Mouse (Mus musculus): ENCODE measurements at regions not wholly inside any gene's neighbourhood (a gene's known extent, or its start where the extent isn't known, plus 50 kb on each side); places are given as distances from the start of the nearest gene placed in this dataset.

GRCm38 (mm10) chr10:29794663-29795062, 259.0 kb upstream of the Rspo3 start:
- ATAC-seq (ENCODE audit: low FRiP score, low TSS enrichment), result peak; percentile 89
- Histone ChIP-seq H3K27me3 (ENCODE audit: insufficient read depth, low read length) (no peaks in the 10 kb centered on the region), H3K9me3 (ENCODE audit: low read length) (no peaks in the 10 kb centered on the region), H3K9ac (replicated peaks; ENCODE audit: low read length) (no peak overlapping the region), H3K36me3 (ENCODE audit: insufficient read depth, low read length) (no peaks in the 10 kb centered on the region), H3K4me2 (replicated peaks; ENCODE audit: low read depth, low read length) (no peak overlapping the region), H3K4me1 (ENCODE audit: insufficient read depth, low read length) (no peaks in the 10 kb centered on the region), H3K27ac (ENCODE audit: low read length) (no peak overlapping the region), H3K4me3 (ENCODE audit: low read length) (no peak overlapping the region)
- WGBS, result 45% methylated on average over 1 of the region's 1 CpGs

GRCm38 (mm10) chr10:29786220-29786810, 250.6 kb upstream of the Rspo3 start:
- no peaks in the 10 kb centered on the region for H3K9me3 ChIP-seq (ENCODE audit: low read length)
- ATAC-seq (ENCODE audit: low FRiP score, low TSS enrichment), result no peak
- no peak overlapping the region for H3K27ac ChIP-seq (ENCODE audit: low read length)
- H3K36me3 ChIP-seq (ENCODE audit: insufficient read depth, low read length), result no peaks in the 10 kb centered on the region
- WGBS, result 73% methylated on average over 2 of the region's 2 CpGs
- H3K4me1 ChIP-seq (ENCODE audit: insufficient read depth, low read length), result no peaks in the 10 kb centered on the region
- no peak overlapping the region for H3K4me3 ChIP-seq (ENCODE audit: low read length)
- no peak overlapping the region for H3K4me2 ChIP-seq (replicated peaks; ENCODE audit: low read depth, low read length)
- no peak overlapping the region for H3K9ac ChIP-seq (replicated peaks; ENCODE audit: low read length)
- no peaks in the 10 kb centered on the region for H3K27me3 ChIP-seq (ENCODE audit: insufficient read depth, low read length)

GRCm38 (mm10) chr10:29736677-29737076, 201.0 kb upstream of the Rspo3 start:
- 79% methylated on average over 3 of the region's 3 CpGs for WGBS
- no peak overlapping the region for H3K27ac ChIP-seq (ENCODE audit: low read length)
- ATAC-seq (ENCODE audit: low FRiP score, low TSS enrichment), result no peak

GRCm38 (mm10) chr10:29725319-29725718, 189.7 kb upstream of the Rspo3 start:
- Histone ChIP-seq H3K27me3 (ENCODE audit: insufficient read depth, low read length) (no peaks in the 10 kb centered on the region), H3K36me3 (ENCODE audit: insufficient read depth, low read length) (no peaks in the 10 kb centered on the region), H3K4me3 (ENCODE audit: low read length) (no peak overlapping the region), H3K4me1 (ENCODE audit: insufficient read depth, low read length) (no peaks in the 10 kb centered on the region), H3K27ac (ENCODE audit: low read length) (no peak overlapping the region), H3K4me2 (replicated peaks; ENCODE audit: low read depth, low read length) (no peak overlapping the region), H3K9ac (replicated peaks; ENCODE audit: low read length) (no peak overlapping the region), H3K9me3 (ENCODE audit: low read length) (no peaks in the 10 kb centered on the region)
- 97% methylated on average over 3 of the region's 3 CpGs for WGBS
- no peak for ATAC-seq (ENCODE audit: low FRiP score, low TSS enrichment)

More at GRCm38 (mm10) chr10:29736677-29737076, 201.0 kb upstream of the Rspo3 start:
- no peaks in the 10 kb centered on the region for H3K36me3 ChIP-seq (ENCODE audit: insufficient read depth, low read length)
- H3K4me2 ChIP-seq (replicated peaks; ENCODE audit: low read depth, low read length), result no peak overlapping the region
- no peaks in the 10 kb centered on the region for H3K9me3 ChIP-seq (ENCODE audit: low read length)
- no peak overlapping the region for H3K4me3 ChIP-seq (ENCODE audit: low read length)
- H3K9ac ChIP-seq (replicated peaks; ENCODE audit: low read length), result no peak overlapping the region
- no peaks in the 10 kb centered on the region for H3K4me1 ChIP-seq (ENCODE audit: insufficient read depth, low read length)
- H3K27me3 ChIP-seq (ENCODE audit: insufficient read depth, low read length), result no peaks in the 10 kb centered on the region

GRCm38 (mm10) chr10:29710967-29711366, 175.3 kb upstream of the Rspo3 start:
- Histone ChIP-seq H3K27me3 (ENCODE audit: insufficient read depth, low read length) (no peaks in the 10 kb centered on the region), H3K9ac (replicated peaks; ENCODE audit: low read length) (no peak overlapping the region), H3K4me1 (ENCODE audit: insufficient read depth, low read length) (0 out of 2 replicates have a peak, but pooled peaks cover 3% of the 10 kb centered on the region), H3K9me3 (ENCODE audit: low read length) (no peaks in the 10 kb centered on the region), H3K4me2 (replicated peaks; ENCODE audit: low read depth, low read length) (no peak overlapping the region), H3K4me3 (ENCODE audit: low read length) (no peak overlapping the region), H3K27ac (ENCODE audit: low read length) (no peak overlapping the region), H3K36me3 (ENCODE audit: insufficient read depth, low read length) (no peaks in the 10 kb centered on the region)
- ATAC-seq (ENCODE audit: low FRiP score, low TSS enrichment), result no peak
- 13% methylated on average over 1 of the region's 1 CpGs for WGBS

GRCm38 (mm10) chr10:29708653-29709052, 173.0 kb upstream of the Rspo3 start:
- no peak for ATAC-seq (ENCODE audit: low FRiP score, low TSS enrichment)
- Histone ChIP-seq H3K9ac (replicated peaks; ENCODE audit: low read length) (no peak overlapping the region), H3K4me1 (ENCODE audit: insufficient read depth, low read length) (0 out of 2 replicates have a peak, but pooled peaks cover 3% of the 10 kb centered on the region), H3K27ac (ENCODE audit: low read length) (no peak overlapping the region), H3K9me3 (ENCODE audit: low read length) (no peaks in the 10 kb centered on the region), H3K4me3 (ENCODE audit: low read length) (no peak overlapping the region), H3K4me2 (replicated peaks; ENCODE audit: low read depth, low read length) (no peak overlapping the region), H3K27me3 (ENCODE audit: insufficient read depth, low read length) (no peaks in the 10 kb centered on the region), H3K36me3 (ENCODE audit: insufficient read depth, low read length) (no peaks in the 10 kb centered on the region)
- WGBS, result 47% methylated on average over 2 of the region's 2 CpGs

GRCm38 (mm10) chr10:29693009-29693935, 157.6 kb upstream of the Rspo3 start:
- no peak overlapping the region for H3K4me3 ChIP-seq (ENCODE audit: low read length)
- H3K9ac ChIP-seq (replicated peaks; ENCODE audit: low read length), result no peak overlapping the region
- H3K27me3 ChIP-seq (ENCODE audit: insufficient read depth, low read length), result no peaks in the 10 kb centered on the region
- H3K27ac ChIP-seq (ENCODE audit: low read length), result no peak overlapping the region
- H3K4me2 ChIP-seq (replicated peaks; ENCODE audit: low read depth, low read length), result no peak overlapping the region
- H3K9me3 ChIP-seq (ENCODE audit: low read length), result no peaks in the 10 kb centered on the region
- H3K4me1 ChIP-seq (ENCODE audit: insufficient read depth, low read length), result no peaks in the 10 kb centered on the region
- H3K36me3 ChIP-seq (ENCODE audit: insufficient read depth, low read length), result no peaks in the 10 kb centered on the region
- no peak for ATAC-seq (ENCODE audit: low FRiP score, low TSS enrichment)
- WGBS, result 71% methylated on average over 15 of the region's 15 CpGs

GRCm38 (mm10) chr10:29689529-29689928, 153.9 kb upstream of the Rspo3 start:
- WGBS, result 66% methylated on average over 3 of the region's 3 CpGs

GRCm38 (mm10) chr10:29686982-29687381, 151.3 kb upstream of the Rspo3 start:
- Histone ChIP-seq H3K9ac (replicated peaks; ENCODE audit: low read length) (no peak overlapping the region), H3K27ac (ENCODE audit: low read length) (no peak overlapping the region), H3K4me1 (ENCODE audit: insufficient read depth, low read length) (no peaks in the 10 kb centered on the region), H3K27me3 (ENCODE audit: insufficient read depth, low read length) (no peaks in the 10 kb centered on the region), H3K4me3 (ENCODE audit: low read length) (no peak overlapping the region), H3K9me3 (ENCODE audit: low read length) (no peaks in the 10 kb centered on the region), H3K36me3 (ENCODE audit: insufficient read depth, low read length) (no peaks in the 10 kb centered on the region), H3K4me2 (replicated peaks; ENCODE audit: low read depth, low read length) (no peak overlapping the region)
- no peak for ATAC-seq (ENCODE audit: low FRiP score, low TSS enrichment)
- WGBS, result 43% methylated on average over 5 of the region's 5 CpGs

More at GRCm38 (mm10) chr10:29689529-29689928, 153.9 kb upstream of the Rspo3 start:
- H3K4me3 ChIP-seq (ENCODE audit: low read length), result no peak overlapping the region
- H3K4me2 ChIP-seq (replicated peaks; ENCODE audit: low read depth, low read length), result no peak overlapping the region
- no peaks in the 10 kb centered on the region for H3K4me1 ChIP-seq (ENCODE audit: insufficient read depth, low read length)
- no peaks in the 10 kb centered on the region for H3K36me3 ChIP-seq (ENCODE audit: insufficient read depth, low read length)
- no peak overlapping the region for H3K9ac ChIP-seq (replicated peaks; ENCODE audit: low read length)
- H3K9me3 ChIP-seq (ENCODE audit: low read length), result no peaks in the 10 kb centered on the region
- no peak for ATAC-seq (ENCODE audit: low FRiP score, low TSS enrichment)
- H3K27ac ChIP-seq (ENCODE audit: low read length), result no peak overlapping the region
- H3K27me3 ChIP-seq (ENCODE audit: insufficient read depth, low read length), result no peaks in the 10 kb centered on the region

GRCm38 (mm10) chr10:29674377-29674776, 138.7 kb upstream of the Rspo3 start:
- H3K36me3 ChIP-seq (ENCODE audit: insufficient read depth, low read length), result no peaks in the 10 kb centered on the region
- H3K9me3 ChIP-seq (ENCODE audit: low read length), result 0 out of 2 replicates have a peak, but pooled peaks cover 2% of the 10 kb centered on the region
- H3K27me3 ChIP-seq (ENCODE audit: insufficient read depth, low read length), result no peaks in the 10 kb centered on the region
- H3K9ac ChIP-seq (replicated peaks; ENCODE audit: low read length), result no peak overlapping the region
- no peak overlapping the region for H3K4me3 ChIP-seq (ENCODE audit: low read length)
- H3K4me2 ChIP-seq (replicated peaks; ENCODE audit: low read depth, low read length), result no peak overlapping the region
- H3K4me1 ChIP-seq (ENCODE audit: insufficient read depth, low read length), result no peaks in the 10 kb centered on the region
- 38% methylated on average over 3 of the region's 3 CpGs for WGBS
- ATAC-seq (ENCODE audit: low FRiP score, low TSS enrichment), result no peak
- H3K27ac ChIP-seq (ENCODE audit: low read length), result no peak overlapping the region
